Mouse (Mus musculus) cerebellum, adult (tissue): ENCODE data around the gene Col17a1.

Experiments used
- ATAC-seq: cut with Nextera tagmentation; 2 replicates; pipeline ENCODE4 v1.9.2; 2017; ENCODE audit warnings: mild to moderate bottlenecking, moderate library complexity, mixed read lengths; ENCODE audit not compliant: insufficient number of reproducible peaks, low FRiP score, low TSS enrichment

Gene Col17a1

GRCm38 (mm10) chr19:47691994-47692393, at the start of gene Col17a1:
Gene Col17a1 (minus strand): TSS chr19:47692094.
- no peak for ATAC-seq

DNA sequence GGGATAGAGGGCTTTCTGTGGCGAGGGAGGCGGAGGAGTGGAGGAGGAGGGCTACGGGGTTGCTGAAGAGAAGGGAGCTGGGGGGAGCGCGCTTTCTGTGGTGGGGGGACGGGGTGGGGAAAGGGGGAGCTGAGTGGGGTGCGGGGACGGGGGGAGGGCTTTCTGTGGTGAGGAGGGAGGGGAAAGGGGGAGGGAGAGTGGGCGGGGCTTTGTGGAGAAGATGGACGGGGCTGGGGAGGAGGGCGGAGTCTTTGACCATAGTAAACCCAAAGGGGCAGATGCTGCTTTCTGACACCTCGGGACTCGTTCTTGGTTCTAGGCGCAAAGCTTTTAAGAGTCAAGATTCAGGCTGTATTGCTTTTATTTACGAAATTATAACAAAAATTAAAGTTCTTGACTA, 40.0 kb upstream of the Col17a1 start:
- ATAC-seq = no peak

GRCm38 (mm10) chr19:47731071-47731881, 39.4 kb upstream of the Col17a1 start, which contains the start of gene Sfr1:
Gene Sfr1 (plus strand): TSS chr19:47731682.
- peak; percentile 98 for ATAC-seq

DNA sequence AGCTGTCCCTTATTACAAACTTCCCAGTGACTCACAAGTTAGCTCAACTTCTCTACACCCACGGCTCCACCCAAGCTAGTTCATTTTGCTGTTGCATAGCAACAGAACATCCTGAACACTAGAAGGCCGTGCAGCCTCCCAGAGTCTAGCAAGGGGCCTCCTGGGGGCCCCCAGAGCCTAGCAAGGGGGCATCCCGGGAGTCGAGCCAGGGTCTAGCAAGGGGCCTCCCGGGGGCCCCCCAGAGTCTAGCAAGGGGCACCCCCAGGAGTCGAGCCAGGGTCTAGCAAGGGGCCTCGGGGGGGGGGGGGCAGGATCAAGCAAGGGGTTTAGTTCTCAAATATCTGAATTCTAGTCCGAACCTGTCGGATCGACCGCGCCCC, 38.8 kb upstream of the Col17a1 start:
- ATAC-seq = 0 out of 2 replicates have a peak, but pooled peaks have one; percentile 13

DNA sequence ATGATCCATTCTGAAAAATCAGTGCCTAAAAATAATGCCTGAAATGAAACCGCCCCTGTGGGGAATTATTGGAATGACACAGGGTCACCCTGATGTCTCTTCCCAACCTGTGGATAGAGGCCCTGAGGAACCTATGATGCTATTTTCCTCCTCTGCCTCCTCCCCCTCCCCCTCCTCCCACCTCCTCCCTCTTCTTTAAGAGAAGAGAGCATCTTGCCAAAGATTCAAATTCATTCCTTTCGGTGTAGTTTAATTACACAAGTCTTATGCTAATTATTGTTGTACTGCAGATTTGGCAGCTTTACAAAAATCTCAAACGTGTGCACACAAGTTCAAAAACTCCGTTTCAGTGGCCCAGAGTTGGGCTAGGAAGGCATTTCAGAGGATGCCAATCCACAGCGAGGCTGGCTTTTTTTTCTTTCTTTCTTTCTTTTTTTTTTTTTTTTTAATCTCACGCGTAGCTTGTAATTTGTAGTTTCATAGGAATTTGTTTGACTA, 33.8 kb upstream of the Col17a1 start:
- ATAC-seq = no peak

GRCm38 (mm10) chr19:47724903-47725302, 33.0 kb upstream of the Col17a1 start:
- no peak for ATAC-seq

- no peak for ATAC-seq
Measured at GRCm38 (mm10) chr19:47722471-47722870, 30.6 kb upstream of the Col17a1 start.

DNA sequence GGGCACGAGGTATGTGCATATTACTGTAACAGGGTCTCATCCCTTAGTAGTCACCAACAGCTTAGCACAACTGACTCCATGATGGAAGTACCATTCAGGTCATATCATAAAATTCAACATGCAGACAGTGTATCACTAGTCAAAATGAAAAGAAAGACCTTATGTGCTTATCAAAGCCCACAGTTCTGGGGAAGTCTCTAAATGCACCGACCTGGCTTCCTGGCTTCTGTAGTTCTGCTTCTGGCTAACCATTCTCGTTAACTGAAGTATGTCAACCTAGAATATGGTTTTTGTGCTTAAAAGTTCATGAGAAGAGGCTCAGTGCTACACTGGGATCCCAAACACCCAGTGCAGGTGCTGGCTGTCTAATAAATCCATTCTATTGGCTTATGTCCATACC, 27.3 kb upstream of the Col17a1 start:
- ATAC-seq = no peak

DNA sequence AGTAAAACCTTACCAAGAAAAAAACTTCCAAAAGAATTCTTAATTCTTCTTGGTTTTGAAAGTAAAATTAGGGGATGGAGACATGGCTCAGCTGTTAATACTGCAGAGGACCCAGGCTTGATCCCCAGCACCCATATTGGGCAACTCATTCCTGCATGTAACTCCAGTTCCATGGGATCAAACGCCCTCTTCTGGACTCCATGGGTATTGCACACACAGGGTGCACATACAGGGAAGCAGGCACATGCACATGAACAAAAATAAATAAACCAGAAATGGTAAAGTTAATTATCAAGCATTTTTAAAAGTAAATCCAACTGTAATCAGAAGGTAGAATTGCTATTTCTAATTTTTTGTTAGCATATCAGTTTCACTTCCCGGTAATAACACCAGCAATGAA, 24.2 kb upstream of the Col17a1 start:
- ATAC-seq = no peak

- no peak for ATAC-seq
Measured at GRCm38 (mm10) chr19:47713457-47713856, 21.6 kb upstream of the Col17a1 start.

DNA sequence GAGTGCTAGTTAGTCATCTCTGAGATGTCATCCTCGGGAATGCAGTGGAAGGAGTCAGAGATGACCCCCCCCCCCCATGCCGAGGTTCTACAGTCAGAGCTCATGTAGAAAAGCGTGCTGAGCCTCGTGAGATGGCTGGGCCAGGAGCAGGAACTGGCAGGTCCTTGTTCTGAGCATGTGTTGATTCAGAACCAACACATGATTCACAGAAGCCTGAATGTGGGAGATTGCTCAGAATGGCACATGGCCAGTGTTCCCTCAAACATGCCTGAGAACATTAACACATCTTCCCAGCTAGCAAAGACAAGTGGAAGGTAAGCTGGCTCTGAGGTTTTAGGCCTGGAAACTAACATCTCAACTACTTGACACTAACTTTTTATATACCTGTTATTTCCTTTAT, 18.5 kb upstream of the Col17a1 start:
- no peak for ATAC-seq

GRCm38 (mm10) chr19:47705772-47706309, 13.9 kb upstream of the Col17a1 start:
- ATAC-seq = no peak

- no peak for ATAC-seq
Measured at GRCm38 (mm10) chr19:47705080-47705771, 13.3 kb upstream of the Col17a1 start.

DNA sequence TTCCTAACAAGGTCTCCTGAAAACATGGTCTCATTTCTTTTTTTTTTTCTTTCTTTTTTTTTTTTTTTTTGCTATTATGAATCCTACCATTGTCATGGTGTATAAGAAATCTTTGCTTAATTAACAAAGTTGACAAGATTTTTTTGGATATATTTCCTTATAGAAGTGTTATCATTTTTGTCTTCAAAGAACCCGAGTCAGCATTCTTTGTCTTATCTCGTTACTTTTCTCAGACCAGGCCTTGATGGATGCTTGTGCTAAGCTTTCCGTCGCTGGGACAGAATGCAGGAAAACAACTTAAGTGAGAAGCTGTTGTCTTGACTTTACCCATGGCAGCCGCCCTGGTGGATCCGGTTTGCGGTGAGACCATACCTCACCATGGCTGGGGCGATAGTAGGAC, 8.6 kb upstream of the Col17a1 start:
- ATAC-seq = no peak

GRCm38 (mm10) chr19:47699743-47700142, 7.8 kb upstream of the Col17a1 start:
- ATAC-seq = no peak

- no peak for ATAC-seq
Measured at GRCm38 (mm10) chr19:47698266-47698665, 6.4 kb upstream of the Col17a1 start.

DNA sequence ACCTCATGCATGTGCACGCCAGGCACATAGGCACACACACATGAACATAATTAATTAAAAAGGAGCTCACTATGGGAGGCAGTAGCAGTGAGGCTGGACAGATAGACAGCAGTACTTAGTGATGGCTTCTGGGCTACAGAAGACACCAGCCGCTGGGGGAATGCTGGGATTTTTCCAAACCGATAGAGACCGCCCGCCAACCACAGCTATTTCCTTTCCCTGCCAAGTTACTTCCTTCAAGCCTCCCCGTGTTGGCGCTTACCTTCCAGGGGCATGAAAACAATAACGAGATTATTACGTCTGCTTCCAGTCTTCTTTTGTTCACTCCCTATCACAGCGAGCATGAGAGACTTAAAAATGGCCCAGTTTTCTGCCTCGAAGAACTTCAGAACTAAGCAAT, 5.2 kb upstream of the Col17a1 start:
- ATAC-seq = no peak

DNA sequence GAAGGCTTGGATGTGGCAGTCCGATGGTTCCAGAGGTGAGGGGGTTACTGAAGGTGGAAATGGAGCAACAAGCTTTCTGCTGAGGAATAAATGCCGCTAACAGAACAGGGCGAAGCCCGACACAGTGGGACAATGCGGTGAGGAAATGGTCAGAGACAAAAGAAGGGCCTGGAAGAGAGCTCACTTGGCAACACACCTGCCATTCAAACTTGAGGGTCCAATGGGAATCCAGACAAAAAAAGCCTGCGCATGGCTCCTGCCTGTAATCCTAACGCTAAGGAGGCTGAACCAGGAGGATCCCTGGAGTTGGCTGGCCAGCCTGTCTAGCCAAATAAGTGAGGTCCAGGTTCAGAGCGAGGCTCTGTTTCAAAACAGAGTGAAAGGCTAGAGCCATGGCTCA, 4.5 kb upstream of the Col17a1 start:
- no peak for ATAC-seq

- no peak for ATAC-seq
Measured at GRCm38 (mm10) chr19:47695725-47696124, 3.8 kb upstream of the Col17a1 start.

GRCm38 (mm10) chr19:47689592-47689991, 2.3 kb downstream of the Col17a1 start:
- ATAC-seq = no peak

GRCm38 (mm10) chr19:47678675-47679074, 13.2 kb downstream of the Col17a1 start:
- no peak for ATAC-seq
